Mouse (Mus musculus) brain, embryonic 14.5 days (tissue): ENCODE measurements around the gene Usp2.

Experiments
- CTCF ChIP-seq: fragments of 200-500 bp; IDR thresholded peaks from 2 replicates; pipeline ENCODE4 v1.5.1; 2012; ENCODE audit warnings: inconsistent platforms, mild to moderate bottlenecking, moderate library complexity, borderline replicate concordance; ENCODE audit not compliant: insufficient read depth, insufficient read length; ENCODE audit errors: extremely low read depth
- POLR2A ChIP-seq: fragments of 200-500 bp; IDR thresholded peaks from 2 replicates; pipeline ENCODE4 v1.6.1; 2012; ENCODE audit warnings: mild to moderate bottlenecking, inconsistent platforms, borderline replicate concordance; ENCODE audit not compliant: poor library complexity, insufficient read depth, insufficient read length, severe bottlenecking; ENCODE audit errors: extremely low read depth

DNA sequence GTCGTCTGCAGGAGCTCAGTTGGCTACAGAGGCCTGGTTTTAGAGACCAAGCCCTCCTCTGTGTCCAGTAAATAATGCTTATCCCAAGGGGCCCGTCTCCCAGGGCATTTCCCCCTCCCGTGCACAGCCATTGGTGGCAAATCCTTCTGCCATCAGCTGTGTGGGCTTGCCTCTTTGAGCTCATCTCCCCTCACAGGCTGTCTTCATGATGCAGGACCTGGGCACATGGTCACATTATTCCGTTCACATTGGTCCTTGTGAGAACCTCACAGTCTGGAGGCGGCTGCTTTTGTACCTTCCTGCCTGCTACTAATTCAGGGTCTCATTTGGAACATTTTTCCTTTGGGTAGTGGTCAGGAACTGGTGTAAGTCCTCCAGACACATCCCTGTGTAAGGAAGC, 75.1 kb downstream of the Usp2 start:
- TF ChIP-seq POLR2A (no peak), CTCF (no peak)
